Mouse (Mus musculus) layer of hippocampus, postnatal 36 days (tissue): Measurements from ENCODE around the gene Slc46a2. TPM values are rescaled to one million over a fixed set of nuclear protein-coding genes. Genes with fewer than 3 reads are reported as not detected.

Experiments used
- total RNA-seq, 2 experiments: library from RNA; stranded (reverse); gene quantifications; 2 replicates each; pipeline ENCODE4 v1.2.3; 2021

The Slc46a2 gene
- total RNA-seq, 2 experiments from 2014 or later = not detected

Other genes starting within 250 kb of the Slc46a2 start
- gene Inip, start 113.5 kb downstream of the Slc46a2 start, total RNA-seq = 10 to 100 TPM; 24.1 to 26.4 TPM
- gene Snx30, start 109.2 kb downstream of the Slc46a2 start, total RNA-seq = 10 to 100 TPM; 44.9 to 46.0 TPM
- not detected for gene Mup4, start 45.7 kb upstream of the Slc46a2 start, total RNA-seq
- not detected for gene Mup6, start 49.2 kb upstream of the Slc46a2 start, total RNA-seq
- not detected for gene Mup7, start 155.4 kb upstream of the Slc46a2 start, total RNA-seq
- not detected for gene Mup2, start 239.2 kb upstream of the Slc46a2 start, total RNA-seq